Mouse (Mus musculus) neural tube, embryonic 12.5 days (tissue): ENCODE measurements around the gene Trub2. TPM values are rescaled to one million over a fixed set of nuclear protein-coding genes. Genes with fewer than 3 reads are reported as not detected.

ENCODE experiments used
- ATAC-seq: fragments of 200-750 bp; cut with Nextera tagmentation; 2 replicates; pipeline ENCODE4 v1.8.0; 2017; ENCODE audit warnings: low read depth, mild to moderate bottlenecking, moderate TSS enrichment, moderate library complexity; ENCODE audit not compliant: low FRiP score
- H3K27ac ChIP-seq: fragments of 300-500 bp; sonication (generic); 2 replicates; pipeline ENCODE4 v1.5.1; 2016
- H3K27me3 ChIP-seq: fragments of 300-500 bp; sonication (generic); replicated peaks from 2 replicates; pipeline ENCODE4 v1.6.1; 2016; ENCODE audit warnings: mild to moderate bottlenecking
- H3K36me3 ChIP-seq: fragments of 300-500 bp; sonication (generic); 2 replicates; pipeline ENCODE4 v1.6.1; 2016; ENCODE audit warnings: mild to moderate bottlenecking
- H3K4me1 ChIP-seq: fragments of 300-500 bp; sonication (generic); 2 replicates; pipeline ENCODE4 v1.6.1; 2016
- H3K4me2 ChIP-seq: fragments of 300-500 bp; sonication (generic); replicated peaks from 2 replicates; pipeline ENCODE4 v1.6.1; 2016; ENCODE audit warnings: mild to moderate bottlenecking
- H3K4me3 ChIP-seq: fragments of 300-500 bp; sonication (generic); 2 replicates; pipeline ENCODE4 v1.5.1; 2016
- H3K9ac ChIP-seq: fragments of 300-500 bp; sonication (generic); 2 replicates; pipeline ENCODE4 v1.6.1; 2016; ENCODE audit warnings: mild to moderate bottlenecking
- H3K9me3 ChIP-seq: fragments of 300-500 bp; sonication (generic); 2 replicates; pipeline ENCODE4 v1.6.1; 2016; ENCODE audit warnings: mild to moderate bottlenecking
- WGBS: fragments of 180-500 bp; shearing (Covaris S2); methylation state at CpG from one replicate; pipeline ENCODE4 v1.1.7; 2016; 5-methylcytosine and 5-hydroxymethylcytosine counted together
- polyA plus RNA-seq: library from polyadenylated mRNA; unstranded; fragments of >200 nt; fragmentation: Nextera tagmentation; extraction: Ambion mirVana; gene quantifications from 2 replicates; pipeline ENCODE4 v1.2.1, GENCODE M21; 2016

The Trub2 gene
- polyA plus RNA-seq, 1 experiment from 2014 or later: 44.4 TPM

DNA sequence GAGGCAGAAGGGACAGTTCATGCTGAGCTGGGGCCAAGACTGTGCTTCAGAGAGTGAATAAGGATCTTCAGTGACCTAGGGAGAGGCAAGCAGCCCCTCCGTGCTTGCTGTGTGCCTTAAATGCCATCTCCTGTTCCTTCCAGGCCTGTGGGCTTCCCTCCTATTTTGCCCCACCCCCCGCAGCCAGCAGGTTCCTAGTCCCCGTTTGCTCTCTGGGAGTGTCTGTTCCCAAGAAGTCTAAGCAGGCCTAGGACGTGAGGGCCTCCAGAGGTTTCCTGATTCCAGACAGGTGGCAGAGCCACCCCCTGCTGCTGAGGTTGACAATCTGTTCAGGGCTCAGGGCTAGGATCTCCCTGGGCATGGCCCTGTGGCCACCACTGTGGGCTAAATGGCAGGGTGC lies 49.5 kb downstream of the Trub2 start:
- Histone ChIP-seq H3K4me2 (no peak overlapping the region), H3K4me3 (no peak overlapping the region), H3K27ac (no peak overlapping the region), H3K4me1 (no peaks in the 10 kb centered on the region), H3K27me3 (no peaks in the 10 kb centered on the region), H3K9ac (no peak overlapping the region), H3K9me3 (no peaks in the 10 kb centered on the region), H3K36me3 (peaks cover 62% of the 10 kb centered on the region)
- 72% methylated on average over 4 of the region's 4 CpGs for WGBS
- no peak for ATAC-seq

GRCm38 (mm10) chr2:29737209-29737925 lies 50.9 kb downstream of the Trub2 start:
- ATAC-seq: no peak
- Histone ChIP-seq H3K36me3 (peaks cover 76% of the 10 kb centered on the region), H3K4me1 (no peaks in the 10 kb centered on the region), H3K4me3 (no peak overlapping the region), H3K27me3 (no peaks in the 10 kb centered on the region), H3K27ac (no peak overlapping the region), H3K9ac (no peak overlapping the region), H3K4me2 (no peak overlapping the region), H3K9me3 (no peaks in the 10 kb centered on the region)
- WGBS: 89% methylated on average over 12 of the region's 12 CpGs

- Histone ChIP-seq H3K36me3 (peaks cover 88% of the 10 kb centered on the region), H3K9me3 (no peaks in the 10 kb centered on the region), H3K27me3 (no peaks in the 10 kb centered on the region), H3K9ac (no peak overlapping the region), H3K4me2 (no peak overlapping the region), H3K27ac (no peak overlapping the region), H3K4me1 (no peaks in the 10 kb centered on the region), H3K4me3 (no peak overlapping the region)
- 94% methylated on average over 12 of the region's 12 CpGs for WGBS
- ATAC-seq: no peak
Measured at GRCm38 (mm10) chr2:29735708-29736107, 52.6 kb downstream of the Trub2 start.

- Histone ChIP-seq H3K4me3 (no peak overlapping the region), H3K4me2 (no peak overlapping the region), H3K9ac (no peak overlapping the region), H3K4me1 (no peaks in the 10 kb centered on the region), H3K9me3 (no peaks in the 10 kb centered on the region), H3K36me3 (peaks cover 93% of the 10 kb centered on the region), H3K27me3 (no peaks in the 10 kb centered on the region), H3K27ac (no peak overlapping the region)
- no peak for ATAC-seq
- WGBS: 96% methylated on average over 5 of the region's 5 CpGs
Measured at GRCm38 (mm10) chr2:29733348-29733747, 55.0 kb downstream of the Trub2 start.

DNA sequence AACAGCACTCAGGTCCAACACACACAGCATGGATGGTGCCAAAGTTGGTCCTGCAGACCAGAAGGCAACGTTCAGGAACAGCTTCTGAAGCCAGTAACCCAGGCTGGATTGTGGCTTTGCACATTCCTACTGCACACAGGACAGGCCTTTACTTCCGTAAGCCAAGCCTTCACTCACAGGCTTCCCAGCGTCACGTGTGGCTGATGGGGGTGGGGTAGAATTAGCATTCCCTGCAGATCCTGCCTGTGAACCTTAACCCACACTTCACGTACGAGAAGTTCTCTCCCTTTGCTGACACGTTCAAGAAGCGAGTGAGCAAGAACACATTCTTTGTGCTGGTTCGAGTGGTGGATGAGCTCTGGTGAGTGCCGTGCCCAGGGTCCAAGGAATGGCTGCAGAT lies 55.7 kb downstream of the Trub2 start:
- Histone ChIP-seq H3K4me2 (no peak overlapping the region), H3K4me3 (no peak overlapping the region), H3K36me3 (peaks cover 93% of the 10 kb centered on the region), H3K4me1 (no peaks in the 10 kb centered on the region), H3K27me3 (no peaks in the 10 kb centered on the region), H3K27ac (no peak overlapping the region), H3K9ac (no peak overlapping the region), H3K9me3 (no peaks in the 10 kb centered on the region)
- no peak for ATAC-seq
- 94% methylated on average over 10 of the region's 10 CpGs for WGBS

- Histone ChIP-seq H3K4me3 (no peak overlapping the region), H3K9ac (no peak overlapping the region), H3K27me3 (no peaks in the 10 kb centered on the region), H3K4me1 (no peaks in the 10 kb centered on the region), H3K9me3 (no peaks in the 10 kb centered on the region), H3K27ac (no peak overlapping the region), H3K36me3 (peaks cover 92% of the 10 kb centered on the region), H3K4me2 (no peak overlapping the region)
- WGBS: 80% methylated on average over 3 of the region's 3 CpGs
- ATAC-seq: no peak
Measured at GRCm38 (mm10) chr2:29731545-29731944, 56.8 kb downstream of the Trub2 start.

GRCm38 (mm10) chr2:29729500-29729899 lies 58.8 kb downstream of the Trub2 start:
- ATAC-seq: no peak
- Histone ChIP-seq H3K9me3 (no peaks in the 10 kb centered on the region), H3K36me3 (peaks cover 92% of the 10 kb centered on the region), H3K9ac (no peak overlapping the region), H3K4me1 (no peaks in the 10 kb centered on the region), H3K27me3 (no peaks in the 10 kb centered on the region), H3K4me3 (no peak overlapping the region), H3K27ac (no peak overlapping the region), H3K4me2 (no peak overlapping the region)
- WGBS: 48% methylated on average over 2 of the region's 2 CpGs

GRCm38 (mm10) chr2:29724664-29725365 lies 63.5 kb downstream of the Trub2 start:
- no peak overlapping the region for H3K27ac ChIP-seq
- ATAC-seq: no peak
- H3K4me2 ChIP-seq: no peak overlapping the region
- no peak overlapping the region for H3K9ac ChIP-seq
- H3K4me1 ChIP-seq: no peaks in the 10 kb centered on the region
- no peaks in the 10 kb centered on the region for H3K9me3 ChIP-seq
- WGBS: 84% methylated on average over 5 of the region's 5 CpGs
- H3K4me3 ChIP-seq: no peak overlapping the region
- H3K36me3 ChIP-seq: peaks cover 86% of the 10 kb centered on the region
- no peaks in the 10 kb centered on the region for H3K27me3 ChIP-seq

DNA sequence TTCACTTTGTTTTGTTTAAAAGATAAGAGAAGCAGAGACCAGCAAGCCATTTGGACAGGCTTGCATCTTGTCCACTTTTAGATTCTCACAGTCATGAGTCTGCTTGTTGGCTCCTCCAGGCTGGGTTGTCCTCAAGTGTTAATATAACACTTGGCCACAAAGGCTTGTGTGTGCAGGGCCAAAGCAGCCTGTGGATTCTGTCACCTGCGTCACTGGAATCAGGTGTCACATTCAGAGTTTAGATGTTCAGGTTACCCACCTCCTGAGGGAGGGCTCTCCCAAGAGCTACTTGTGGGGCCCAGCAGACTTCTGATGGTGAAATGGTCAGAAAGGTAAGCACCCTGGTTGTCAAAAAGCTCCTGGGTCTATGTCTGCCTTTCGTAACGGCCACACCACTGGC lies 65.2 kb downstream of the Trub2 start:
- WGBS: 90% methylated on average over 3 of the region's 3 CpGs
- H3K27me3 ChIP-seq: no peaks in the 10 kb centered on the region
- H3K27ac ChIP-seq: no peak overlapping the region
- no peaks in the 10 kb centered on the region for H3K9me3 ChIP-seq
- H3K36me3 ChIP-seq: peaks cover 82% of the 10 kb centered on the region
- no peak for ATAC-seq
- no peaks in the 10 kb centered on the region for H3K4me1 ChIP-seq
- no peak overlapping the region for H3K9ac ChIP-seq
- no peak overlapping the region for H3K4me2 ChIP-seq
- H3K4me3 ChIP-seq: no peak overlapping the region

DNA sequence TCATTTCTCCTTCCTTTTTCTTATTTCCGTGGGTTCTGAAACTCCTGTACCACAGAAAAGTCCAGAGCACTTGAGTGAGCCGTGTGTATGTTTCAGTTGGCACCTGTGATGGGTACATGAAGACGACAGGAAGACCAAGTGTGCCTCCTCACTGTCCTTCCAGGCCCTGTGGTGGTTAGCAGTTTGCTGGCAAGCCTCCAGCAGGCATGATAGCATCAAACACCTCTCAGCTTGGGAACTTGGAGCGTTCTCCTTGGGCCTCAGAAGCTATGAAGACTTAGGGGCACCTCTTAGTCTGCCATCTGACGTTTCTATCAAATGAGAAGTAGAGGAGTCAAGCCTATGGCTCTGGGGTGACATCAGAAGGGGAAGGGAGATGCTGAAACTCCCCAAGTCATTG lies 69.7 kb downstream of the Trub2 start:
- no peak overlapping the region for H3K27ac ChIP-seq
- ATAC-seq: no peak
- no peaks in the 10 kb centered on the region; the same call in 1 of the 2 replicates for H3K4me1 ChIP-seq
- WGBS: 92% methylated on average over 5 of the region's 5 CpGs
- H3K9ac ChIP-seq: no peak overlapping the region
- H3K36me3 ChIP-seq: peaks cover 57% of the 10 kb centered on the region
- no peaks in the 10 kb centered on the region for H3K27me3 ChIP-seq
- H3K9me3 ChIP-seq: no peaks in the 10 kb centered on the region
- no peak overlapping the region for H3K4me3 ChIP-seq
- H3K4me2 ChIP-seq: no peak overlapping the region

- no peak overlapping the region for H3K27ac ChIP-seq
Measured at GRCm38 (mm10) chr2:29716691-29717090, 71.6 kb downstream of the Trub2 start.

GRCm38 (mm10) chr2:29716143-29716542 lies 72.2 kb downstream of the Trub2 start:
- ATAC-seq: no peak
- H3K9ac ChIP-seq: no peak overlapping the region
- H3K27ac ChIP-seq: no peak overlapping the region
- no peak overlapping the region for H3K4me3 ChIP-seq
- WGBS: 46% methylated on average over 7 of the region's 7 CpGs
- no peaks in the 10 kb centered on the region for H3K27me3 ChIP-seq
- H3K36me3 ChIP-seq: peaks cover 59% of the 10 kb centered on the region
- H3K4me1 ChIP-seq: no peaks in the 10 kb centered on the region; the same call in 1 of the 2 replicates
- H3K9me3 ChIP-seq: no peaks in the 10 kb centered on the region
- no peak overlapping the region for H3K4me2 ChIP-seq

More at GRCm38 (mm10) chr2:29716691-29717090, 71.6 kb downstream of the Trub2 start:
- no peaks in the 10 kb centered on the region for H3K27me3 ChIP-seq
- H3K4me3 ChIP-seq: no peak overlapping the region
- H3K4me1 ChIP-seq: no peaks in the 10 kb centered on the region; the same call in 1 of the 2 replicates
- no peak overlapping the region for H3K4me2 ChIP-seq
- H3K36me3 ChIP-seq: peaks cover 55% of the 10 kb centered on the region
- no peak for ATAC-seq
- no peaks in the 10 kb centered on the region for H3K9me3 ChIP-seq
- 21% methylated on average over 6 of the region's 6 CpGs for WGBS
- no peak overlapping the region for H3K9ac ChIP-seq
